Mouse (Mus musculus) bone marrow macrophage, adult 2 months (primary cell): ENCODE data around the gene Olfr1136. TPM values are rescaled to one million over a fixed set of nuclear protein-coding genes. Genes with fewer than 3 reads are reported as not detected.

Experiments used
- H3K27ac ChIP-seq: 2 replicates; pipeline ENCODE4 v1.5.1; 2012; ENCODE audit warnings: low read depth, low read length; ENCODE audit not compliant: insufficient read depth
- H3K4me1 ChIP-seq: 2 replicates; pipeline ENCODE4 v1.6.1; 2012; ENCODE audit warnings: low read length; ENCODE audit not compliant: control insufficient read depth, insufficient read depth
- H3K4me3 ChIP-seq: 2 replicates; pipeline ENCODE4 v1.5.1; 2012; ENCODE audit warnings: mild to moderate bottlenecking, low read length, moderate library complexity; ENCODE audit not compliant: insufficient read depth
- CTCF ChIP-seq: IDR thresholded peaks from 2 replicates; pipeline ENCODE4 v1.5.1; 2012; ENCODE audit warnings: low read depth, mild to moderate bottlenecking, low read length, moderate library complexity
- POLR2A ChIP-seq: IDR thresholded peaks from 2 replicates; pipeline ENCODE4 v1.6.1; 2012; ENCODE audit warnings: mild to moderate bottlenecking, low read depth, low read length, borderline replicate concordance
- polyA plus RNA-seq: library from polyadenylated mRNA; stranded (reverse); fragments of >200 nt; gene quantifications from 2 replicates; pipeline ENCODE4 v1.2.4, GENCODE M21; 2012; ENCODE audit not compliant: missing spikeins, insufficient read depth, insufficient read length

The Olfr1136 gene
- polyA plus RNA-seq, result not detected in 2 replicates

GRCm38 (mm10) chr2:87693847-87694246, at the start of gene Olfr1136:
Gene Olfr1136, minus strand, starts transcription at chr2:87693947.
- Histone ChIP-seq H3K27ac (no peak within 1 kb of the TSS), H3K4me1 (no peaks in the 10 kb centered on the region), H3K4me3 (no peak within 1 kb of the TSS)
- TF ChIP-seq CTCF (no peak), POLR2A (no peak)

- Histone ChIP-seq H3K4me1 (no peaks in the 10 kb centered on the region), H3K27ac (no peak within 1 kb of the TSS), H3K4me3 (no peak within 1 kb of the TSS)
- TF ChIP-seq CTCF, result no peak
- TF ChIP-seq POLR2A, result no peak
Observed at GRCm38 (mm10) chr2:87743452-87743851, 49.7 kb upstream of the Olfr1136 start, which contains the start of gene Olfr1140. Gene Olfr1140, plus strand, starts transcription at chr2:87743752.

- Histone ChIP-seq H3K4me1 (no peaks in the 10 kb centered on the region), H3K4me3 (no peak within 1 kb of the TSS), H3K27ac (no peak within 1 kb of the TSS)
- TF ChIP-seq POLR2A, result no peak
- no peak for TF ChIP-seq CTCF
Observed at GRCm38 (mm10) chr2:87739878-87740277, 46.1 kb upstream of the Olfr1136 start, which contains the start of gene Olfr1138. Gene Olfr1138, minus strand, starts transcription at chr2:87739978.

- no peak within 1 kb of the TSS for H3K4me3 ChIP-seq
- no peak for TF ChIP-seq POLR2A
- TF ChIP-seq CTCF, result no peak
- H3K4me1 ChIP-seq, result no peaks in the 10 kb centered on the region
- no peak within 1 kb of the TSS for H3K27ac ChIP-seq
Observed at GRCm38 (mm10) chr2:87713079-87713478, 19.3 kb upstream of the Olfr1136 start, which contains the start of gene Olfr1137. Gene Olfr1137, minus strand, starts transcription at chr2:87713179.

GRCm38 (mm10) chr2:87673564-87673963, 20.2 kb downstream of the Olfr1136 start, which contains the start of gene Olfr1135:
Gene Olfr1135, minus strand, starts transcription at chr2:87673664.
- Histone ChIP-seq H3K4me3 (no peak within 1 kb of the TSS), H3K27ac (no peak within 1 kb of the TSS), H3K4me1 (no peaks in the 10 kb centered on the region)
- TF ChIP-seq POLR2A, result no peak
- TF ChIP-seq CTCF, result no peak

- no peak for TF ChIP-seq POLR2A
- no peak for TF ChIP-seq CTCF
- H3K4me1 ChIP-seq, result no peaks in the 10 kb centered on the region
- H3K27ac ChIP-seq, result no peak within 1 kb of the TSS
- no peak within 1 kb of the TSS for H3K4me3 ChIP-seq
Observed at GRCm38 (mm10) chr2:87658360-87658759, 35.4 kb downstream of the Olfr1136 start, which contains the start of gene Olfr1134. Gene Olfr1134, minus strand, starts transcription at chr2:87658460.

GRCm38 (mm10) chr2:87647274-87647673, 46.5 kb downstream of the Olfr1136 start, which contains the start of gene Olfr1133:
Gene Olfr1133, minus strand, starts transcription at chr2:87647374.
- Histone ChIP-seq H3K4me1 (no peaks in the 10 kb centered on the region), H3K4me3 (no peak within 1 kb of the TSS), H3K27ac (no peak within 1 kb of the TSS)
- TF ChIP-seq POLR2A (no peak), CTCF (no peak)

Other genes with a start within 250 kb of the Olfr1136 start
- gene Olfr1126, start 240.0 kb downstream of the Olfr1136 start, polyA plus RNA-seq, result not detected in 2 replicates
- not detected in 2 replicates for gene Pramel7, start 196.9 kb downstream of the Olfr1136 start, polyA plus RNA-seq
- not detected in 2 replicates for gene Pramel6, start 187.4 kb downstream of the Olfr1136 start, polyA plus RNA-seq
- gene Olfr153, start 162.2 kb downstream of the Olfr1136 start, polyA plus RNA-seq, result not detected in 2 replicates
- not detected in 2 replicates for gene Olfr1128, start 148.4 kb downstream of the Olfr1136 start, polyA plus RNA-seq
- 0.60 TPM in 1 of 2 replicates, not detected in the other for gene Olfr1129, start 120.0 kb downstream of the Olfr1136 start, polyA plus RNA-seq
- not detected in 2 replicates for gene Olfr1130, start 87.7 kb downstream of the Olfr1136 start, polyA plus RNA-seq
- gene Olfr1131, start 66.8 kb downstream of the Olfr1136 start, polyA plus RNA-seq, result not detected in 2 replicates
- gene Olfr1132, start 56.4 kb downstream of the Olfr1136 start, polyA plus RNA-seq, result not detected in 2 replicates
- gene Olfr1133, start 46.6 kb downstream of the Olfr1136 start, polyA plus RNA-seq, result not detected in 2 replicates
- not detected in 2 replicates for gene Olfr1134, start 35.5 kb downstream of the Olfr1136 start, polyA plus RNA-seq
- gene Olfr1135, start 20.3 kb downstream of the Olfr1136 start, polyA plus RNA-seq, result not detected in 2 replicates
- not detected in 2 replicates for gene Olfr1137, start 19.2 kb upstream of the Olfr1136 start, polyA plus RNA-seq
- gene Olfr1138, start 46.0 kb upstream of the Olfr1136 start, polyA plus RNA-seq, result not detected in 2 replicates
- gene Olfr1140, start 49.8 kb upstream of the Olfr1136 start, polyA plus RNA-seq, result not detected in 2 replicates
- gene Olfr1141, start 60.0 kb upstream of the Olfr1136 start, polyA plus RNA-seq, result not detected in 2 replicates
- not detected in 2 replicates for gene Olfr152, start 85.5 kb upstream of the Olfr1136 start, polyA plus RNA-seq
- not detected in 2 replicates for gene Olfr1143, start 106.6 kb upstream of the Olfr1136 start, polyA plus RNA-seq
- not detected in 2 replicates for gene Olfr1145, start 115.9 kb upstream of the Olfr1136 start, polyA plus RNA-seq
- gene Olfr1148, start 136.6 kb upstream of the Olfr1136 start, polyA plus RNA-seq, result not detected in 2 replicates
- gene Olfr1150-ps1, start 150.0 kb upstream of the Olfr1136 start, polyA plus RNA-seq, result not detected in 2 replicates
- gene Olfr1151, start 161.9 kb upstream of the Olfr1136 start, polyA plus RNA-seq, result not detected in 2 replicates
- 0.89 TPM in 1 of 2 replicates, not detected in the other for gene Olfr1152, start 172.5 kb upstream of the Olfr1136 start, polyA plus RNA-seq
- gene Olfr1153, start 201.0 kb upstream of the Olfr1136 start, polyA plus RNA-seq, result not detected in 2 replicates
- gene Olfr1154, start 211.2 kb upstream of the Olfr1136 start, polyA plus RNA-seq, result not detected in 2 replicates